23 mouse cellular contexts compared by ENCODE assay signal in genomic region chr10:4602466-4602865, GRCm38 (mm10). TPM values are rescaled to one million over a fixed set of nuclear protein-coding genes. Genes with fewer than 3 reads are reported as not detected.
DNase-seq lines count a peak whose midpoint lies in the region; ATAC-seq and TF ChIP-seq lines count a peak whose summit lies in the region.
"Had no signal": no experiment of that assay in that cellular context is flagged by ENCODE, and none has a peak within 500 bp of the region (broad histone marks: within the 10 kb centered on the region; RNA-seq: fewer than 3 reads in every experiment).

No protein-coding gene starts in this region.

- H3K79me2 ChIP-seq in MEL (ENCODE audit: control insufficient read depth, insufficient read depth, low read length, poor library complexity) = no peaks in the 10 kb centered on the region

- ATAC-seq in granulocyte monocyte progenitor cell, adult 5-6 weeks (replicated peaks; ENCODE audit: poor library complexity, severe bottlenecking) = 0 out of 2 replicates have a peak, but pooled peaks have one; percentile 5
- ATAC-seq: activated CD4-positive, CD25-positive, alpha-beta regulatory T cell, adult 4 months; forebrain, embryonic 14.5 days; forebrain, embryonic 16.5 days; Patski had no signal

- H3K4me3 ChIP-seq in MEL (ENCODE audit: control insufficient read depth in 1 of 2, insufficient read depth in 1 of 2, low read depth in 2 of 2, low read length in 2 of 2) = no peak overlapping the region
- no peak overlapping the region for H3K4me3 ChIP-seq in bone marrow, adult 2 months (replicated peaks; ENCODE audit: control insufficient read depth, low read depth, low read length)
- no peak overlapping the region for H3K4me3 ChIP-seq in heart, embryonic 10.5 days
- H3K4me3 ChIP-seq: embryonic facial prominence, embryonic 13.5 days; embryonic facial prominence, embryonic 15.5 days; erythroblast, embryonic 14.5 days; forebrain, embryonic 10.5 days; forebrain, embryonic 12.5 days had no signal

- no peak for TF ChIP-seq POLR2A in MEL (IDR thresholded peaks at IDR 0.05; ENCODE audit: control insufficient read depth in 1 of 2, insufficient read depth in 1 of 2, low read depth in 1 of 2, low read length in 2 of 2, poor library complexity in 1 of 2)
- 0 out of 2 replicates have a peak, but pooled peaks have one; percentile 11 for TF ChIP-seq POLR2A in bone marrow, adult 2 months (IDR thresholded peaks at IDR 0.05; ENCODE audit: borderline replicate concordance, control insufficient read depth, low read depth, low read length)

- no peak overlapping the region for H3K9ac ChIP-seq in MEL (ENCODE audit: control insufficient read depth, low read depth, low read length, poor library complexity, severe bottlenecking)
- H3K9ac ChIP-seq: embryonic facial prominence, embryonic 13.5 days; embryonic facial prominence, embryonic 15.5 days; forebrain, embryonic 12.5 days had no signal

- H3K9me3 ChIP-seq in MEL (replicated peaks; ENCODE audit: insufficient read depth, low read length) = no peaks in the 10 kb centered on the region
- H3K9me3 ChIP-seq in heart, embryonic 10.5 days = no peaks in the 10 kb centered on the region
- H3K9me3 ChIP-seq: embryonic facial prominence, embryonic 13.5 days; embryonic facial prominence, embryonic 15.5 days had no signal

- H3K4me1 ChIP-seq in MEL (ENCODE audit: control insufficient read depth in 1 of 2, insufficient read depth in 2 of 2, low read length in 2 of 2) = no peaks in the 10 kb centered on the region
- no peaks in the 10 kb centered on the region; the same call in 1 of the 2 replicates for H3K4me1 ChIP-seq in bone marrow, adult 2 months (ENCODE audit: control insufficient read depth, insufficient read depth, low read length)
- no peaks in the 10 kb centered on the region for H3K4me1 ChIP-seq in heart, embryonic 10.5 days
- H3K4me1 ChIP-seq: embryonic facial prominence, embryonic 13.5 days; embryonic facial prominence, embryonic 15.5 days; forebrain, embryonic 10.5 days; forebrain, embryonic 12.5 days had no signal

- no peak for TF ChIP-seq EP300 in MEL (IDR thresholded peaks at IDR 0.05; ENCODE audit: low read depth in 1 of 2, low read length in 2 of 2)

- WGBS in bone marrow, adult 2 months = 83% methylated on average over 4 of the region's 4 CpGs
- WGBS in heart, embryonic 10.5 days = 78% methylated on average over 4 of the region's 4 CpGs

- H3K36me3 ChIP-seq in MEL (ENCODE audit: control insufficient read depth in 1 of 2, insufficient read depth in 2 of 2, low read length in 2 of 2) = 0 out of 4 replicates have a peak, but pooled peaks cover 0 to under 1% of the 10 kb centered on the region in 2 experiments
- H3K36me3 ChIP-seq in heart, embryonic 10.5 days = no peaks in the 10 kb centered on the region
- H3K36me3 ChIP-seq: embryonic facial prominence, embryonic 13.5 days; embryonic facial prominence, embryonic 15.5 days; forebrain, embryonic 10.5 days; forebrain, embryonic 12.5 days had no signal

- no peaks in the 10 kb centered on the region for H3K27me3 ChIP-seq in MEL (ENCODE audit: control insufficient read depth in 1 of 2, insufficient read depth in 2 of 2, low read length in 2 of 2)
- H3K27me3 ChIP-seq in heart, embryonic 10.5 days (ENCODE audit: insufficient read depth, poor library complexity, severe bottlenecking) = no peaks in the 10 kb centered on the region
- H3K27me3 ChIP-seq: embryonic facial prominence, embryonic 15.5 days; forebrain, embryonic 12.5 days; Patski had no signal

- DNase-seq in MEL (ENCODE audit: low read depth, low spot score) = no peak
- DNase-seq in adrenal gland, postnatal 36 days = no peak
- DNase-seq in heart, embryonic 10.5 days (ENCODE audit: low spot score) = no peak
- DNase-seq: adrenal gland, adult 8-10 months; adrenal gland, postnatal 14 days; cerebellum, adult 11 months; cerebellum, adult 18-20 months; cerebellum, adult 8-10 months; cerebellum, adult 9-11 months; cerebellum, postnatal 14 days; cerebellum, postnatal 36 days; embryo, embryonic 11 days had no signal

- no peak for TF ChIP-seq RAD21 in MEL (IDR thresholded peaks at IDR 0.05; ENCODE audit: low read depth, low read length)

- TF ChIP-seq CTCF in MEL (IDR thresholded peaks at IDR 0.05 in 2 of 3, conservative IDR thresholded peaks at IDR 0.05 in 1 of 3; ENCODE audit: control insufficient read depth in 1 of 3, insufficient read depth in 1 of 3, low read depth in 2 of 3, low read length in 3 of 3, poor library complexity in 1 of 3, severe bottlenecking in 1 of 3) = no peak
- TF ChIP-seq CTCF in bone marrow, adult 2 months (IDR thresholded peaks at IDR 0.05; ENCODE audit: control insufficient read depth, insufficient read depth, low read length) = no peak

- H3K27ac ChIP-seq in MEL (ENCODE audit: control insufficient read depth, low read depth, low read length) = no peak overlapping the region
- no peak overlapping the region for H3K27ac ChIP-seq in bone marrow, adult 2 months (ENCODE audit: control insufficient read depth, insufficient read depth, low read depth, low read length, poor library complexity)
- H3K27ac ChIP-seq in heart, embryonic 10.5 days = no peak overlapping the region
- H3K27ac ChIP-seq: embryonic facial prominence, embryonic 13.5 days; embryonic facial prominence, embryonic 15.5 days; forebrain, embryonic 10.5 days; forebrain, embryonic 12.5 days had no signal

TF ChIP-seq in MEL, 35 proteins besides CTCF, POLR2A, EP300 and RAD21:
- TF ChIP-seq GATA1 (IDR thresholded peaks at IDR 0.05; ENCODE audit: low read depth, low read length) (no peak), MAFK (IDR thresholded peaks at IDR 0.05; ENCODE audit: borderline replicate concordance, low read depth, low read length) (no peak), ZKSCAN1 (IDR thresholded peaks at IDR 0.05; ENCODE audit: low read depth, low read length) (peak; percentile 59; the same call in 1 of the 2 replicates), SMC3 (IDR thresholded peaks at IDR 0.05; ENCODE audit: low read depth, low read length) (no peak), E2F4 (IDR thresholded peaks at IDR 0.05; ENCODE audit: borderline replicate concordance, low read depth, low read length) (no peak)

RNA-seq across cellular contexts. Expression of gene Esr1, which starts 8.9 kb away (rescaled TPM):
- total RNA-seq in MEL (2012; rRNA removed) = 0.65 and 0.69 TPM in 2 replicates
- polyA plus RNA-seq in MEL (2012; ENCODE audit: insufficient read depth in 1 of 2, insufficient read length in 2 of 2, low read depth in 1 of 2, low replicate concordance in 2 of 2, missing spikeins in 1 of 2) = under 1 TPM in 1 of 2 experiments, not detected in 1; 0.65 TPM
- polyA plus RNA-seq in bone marrow, adult 2 months (2011; ENCODE audit: insufficient read depth, insufficient read length, low replicate concordance, missing spikeins) = 2.9 and 5.7 TPM in 2 replicates
- 18.2 and 19.4 TPM in 2 replicates for total RNA-seq in granulocyte monocyte progenitor cell, adult 5-6 weeks (2014; fragmentation: Nextera tagmentation)
- total RNA-seq in granulocyte monocyte progenitor cell, adult 5-6 weeks (2017) = 14.8 and 16.9 TPM in 2 replicates
- total RNA-seq in adrenal gland, postnatal 36 days (2021) = 10 to 100 TPM; 14.3 to 15.0 TPM
- 0.64 and 0.68 TPM in 2 replicates for polyA plus RNA-seq in heart, embryonic 10.5 days (2016; fragmentation: Nextera tagmentation; extraction: Ambion mirVana)
- polyA plus RNA-seq: forebrain, embryonic 10.5 days had no signal
